Mouse (Mus musculus): Measurements from ENCODE around the gene Bmpr1b. TPM values are rescaled to one million over a fixed set of nuclear protein-coding genes. Genes with fewer than 3 reads are reported as not detected.
A peak's percentile ranks its signal among the peaks of the same experiment; 100 is the strongest.

Bmpr1b gene
- polyA plus RNA-seq, 1 experiment from 2014 or later, result 4.1 TPM

- Histone ChIP-seq H3K4me2 (peak overlapping the region; percentile 54), H3K27me3 (no peaks in the 10 kb centered on the region), H3K4me1 (replicated peaks) (peaks cover 33% of the 10 kb centered on the region), H3K36me3 (no peaks in the 10 kb centered on the region), H3K27ac (replicated peaks) (peak overlapping the region; percentile 72), H3K9ac (peak overlapping the region; percentile 14; the same call in 1 of the 2 replicates), H3K9me3 (no peaks in the 10 kb centered on the region), H3K4me3 (peak overlapping the region; percentile 25)
- ATAC-seq (ENCODE audit: low FRiP score, low read depth), result peak; percentile 70
- 6% methylated on average over 10 of the region's 10 CpGs for WGBS
Measured at GRCm38 (mm10) chr3:141931372-141932092, 237.7 kb downstream of the Bmpr1b start.

- H3K36me3 ChIP-seq, result no peaks in the 10 kb centered on the region
Measured at GRCm38 (mm10) chr3:141923442-141923841, 245.8 kb downstream of the Bmpr1b start.

GRCm38 (mm10) chr3:141921161-141921560 lies 248.1 kb downstream of the Bmpr1b start:
- H3K27ac ChIP-seq (replicated peaks), result no peak overlapping the region
- no peak for ATAC-seq (ENCODE audit: low FRiP score, low read depth)
- H3K4me2 ChIP-seq, result no peak overlapping the region
- H3K9me3 ChIP-seq, result no peaks in the 10 kb centered on the region
- no peaks in the 10 kb centered on the region for H3K27me3 ChIP-seq
- H3K4me3 ChIP-seq, result no peak overlapping the region
- H3K9ac ChIP-seq, result no peak overlapping the region
- no peaks in the 10 kb centered on the region for H3K36me3 ChIP-seq
- H3K4me1 ChIP-seq (replicated peaks), result no peaks in the 10 kb centered on the region
- WGBS, result 41% methylated on average over 4 of the region's 4 CpGs

More at GRCm38 (mm10) chr3:141923442-141923841, 245.8 kb downstream of the Bmpr1b start:
- WGBS, result 22% methylated on average over 1 of the region's 1 CpGs
- H3K4me3 ChIP-seq, result no peak overlapping the region
- no peak for ATAC-seq (ENCODE audit: low FRiP score, low read depth)
- no peak overlapping the region for H3K27ac ChIP-seq (replicated peaks)
- no peaks in the 10 kb centered on the region for H3K27me3 ChIP-seq
- no peak overlapping the region for H3K4me2 ChIP-seq
- H3K4me1 ChIP-seq (replicated peaks), result no peaks in the 10 kb centered on the region
- no peak overlapping the region for H3K9ac ChIP-seq
- no peaks in the 10 kb centered on the region for H3K9me3 ChIP-seq

- Histone ChIP-seq H3K4me2 (no peak overlapping the region), H3K36me3 (no peaks in the 10 kb centered on the region), H3K27ac (replicated peaks) (no peak overlapping the region), H3K4me1 (replicated peaks) (no peaks in the 10 kb centered on the region), H3K27me3 (no peaks in the 10 kb centered on the region), H3K9me3 (no peaks in the 10 kb centered on the region), H3K4me3 (no peak overlapping the region), H3K9ac (no peak overlapping the region)
- 39% methylated on average over 3 of the region's 3 CpGs for WGBS
- no peak for ATAC-seq (ENCODE audit: low FRiP score, low read depth)
Measured at GRCm38 (mm10) chr3:141919661-141920060, 249.6 kb downstream of the Bmpr1b start.

GRCm38 (mm10) chr3:141917166-141917565 lies 252.1 kb downstream of the Bmpr1b start:
- Histone ChIP-seq H3K4me3 (no peak overlapping the region), H3K4me2 (no peak overlapping the region), H3K9me3 (no peaks in the 10 kb centered on the region), H3K27ac (replicated peaks) (no peak overlapping the region), H3K4me1 (replicated peaks) (no peaks in the 10 kb centered on the region), H3K9ac (no peak overlapping the region), H3K36me3 (no peaks in the 10 kb centered on the region), H3K27me3 (no peaks in the 10 kb centered on the region)
- WGBS, result 85% methylated on average over 4 of the region's 4 CpGs
- ATAC-seq (ENCODE audit: low FRiP score, low read depth), result no peak

GRCm38 (mm10) chr3:141915995-141916394 lies 253.2 kb downstream of the Bmpr1b start:
- H3K4me2 ChIP-seq, result no peak overlapping the region
- no peak overlapping the region for H3K9ac ChIP-seq
- no peaks in the 10 kb centered on the region for H3K4me1 ChIP-seq (replicated peaks)
- H3K36me3 ChIP-seq, result no peaks in the 10 kb centered on the region
- no peak overlapping the region for H3K4me3 ChIP-seq
- ATAC-seq (ENCODE audit: low FRiP score, low read depth), result no peak
- no peak overlapping the region for H3K27ac ChIP-seq (replicated peaks)
- H3K9me3 ChIP-seq, result no peaks in the 10 kb centered on the region
- no peaks in the 10 kb centered on the region for H3K27me3 ChIP-seq
- WGBS, result 88% methylated on average over 3 of the region's 3 CpGs

- H3K36me3 ChIP-seq, result no peaks in the 10 kb centered on the region
- no peak overlapping the region for H3K4me3 ChIP-seq
- WGBS, result 81% methylated on average over 3 of the region's 3 CpGs
- no peak overlapping the region for H3K4me2 ChIP-seq
- H3K9ac ChIP-seq, result no peak overlapping the region
- no peaks in the 10 kb centered on the region for H3K27me3 ChIP-seq
- H3K27ac ChIP-seq (replicated peaks), result no peak overlapping the region
- H3K9me3 ChIP-seq, result no peaks in the 10 kb centered on the region
- no peak for ATAC-seq (ENCODE audit: low FRiP score, low read depth)
- H3K4me1 ChIP-seq (replicated peaks), result no peaks in the 10 kb centered on the region
Measured at GRCm38 (mm10) chr3:141914588-141914987, 254.6 kb downstream of the Bmpr1b start.

- H3K9me3 ChIP-seq, result no peaks in the 10 kb centered on the region
Measured at GRCm38 (mm10) chr3:141909136-141909535, 260.1 kb downstream of the Bmpr1b start.

GRCm38 (mm10) chr3:141905903-141906623 lies 263.2 kb downstream of the Bmpr1b start:
- ATAC-seq (ENCODE audit: low FRiP score, low read depth), result no peak
- WGBS, result 45% methylated on average over 6 of the region's 6 CpGs
- H3K4me1 ChIP-seq (replicated peaks), result no peaks in the 10 kb centered on the region

More at GRCm38 (mm10) chr3:141909136-141909535, 260.1 kb downstream of the Bmpr1b start:
- ATAC-seq (ENCODE audit: low FRiP score, low read depth), result no peak
- Histone ChIP-seq H3K36me3 (no peaks in the 10 kb centered on the region), H3K27me3 (no peaks in the 10 kb centered on the region), H3K9ac (no peak overlapping the region), H3K27ac (replicated peaks) (no peak overlapping the region), H3K4me1 (replicated peaks) (no peaks in the 10 kb centered on the region), H3K4me2 (no peak overlapping the region), H3K4me3 (no peak overlapping the region)
- WGBS, result 85% methylated on average over 2 of the region's 2 CpGs

GRCm38 (mm10) chr3:141900361-141900760 lies 268.9 kb downstream of the Bmpr1b start:
- ATAC-seq (ENCODE audit: low FRiP score, low read depth), result no peak
- H3K27ac ChIP-seq (replicated peaks), result no peak overlapping the region
- no peaks in the 10 kb centered on the region for H3K27me3 ChIP-seq
- H3K9me3 ChIP-seq, result no peaks in the 10 kb centered on the region
- H3K4me1 ChIP-seq (replicated peaks), result 0 out of 2 replicates have a peak, but pooled peaks cover 2% of the 10 kb centered on the region
- H3K9ac ChIP-seq, result no peak overlapping the region
- no peak overlapping the region for H3K4me3 ChIP-seq
- WGBS, result 90% methylated on average over 3 of the region's 3 CpGs
- H3K4me2 ChIP-seq, result no peak overlapping the region
- H3K36me3 ChIP-seq, result no peaks in the 10 kb centered on the region

More at GRCm38 (mm10) chr3:141905903-141906623, 263.2 kb downstream of the Bmpr1b start:
- Histone ChIP-seq H3K4me3 (no peak overlapping the region), H3K36me3 (no peaks in the 10 kb centered on the region), H3K9me3 (no peaks in the 10 kb centered on the region), H3K27ac (replicated peaks) (no peak overlapping the region), H3K27me3 (no peaks in the 10 kb centered on the region), H3K4me2 (no peak overlapping the region), H3K9ac (no peak overlapping the region)

- 88% methylated on average over 2 of the region's 2 CpGs for WGBS
- ATAC-seq (ENCODE audit: low FRiP score, low read depth), result no peak
Measured at GRCm38 (mm10) chr3:141899521-141899920, 269.7 kb downstream of the Bmpr1b start.

GRCm38 (mm10) chr3:141897698-141898097 lies 271.5 kb downstream of the Bmpr1b start:
- 94% methylated on average over 4 of the region's 4 CpGs for WGBS

More at GRCm38 (mm10) chr3:141899521-141899920, 269.7 kb downstream of the Bmpr1b start:
- Histone ChIP-seq H3K4me2 (no peak overlapping the region), H3K4me3 (no peak overlapping the region), H3K9me3 (no peaks in the 10 kb centered on the region), H3K27ac (replicated peaks) (no peak overlapping the region), H3K36me3 (no peaks in the 10 kb centered on the region), H3K27me3 (no peaks in the 10 kb centered on the region), H3K9ac (no peak overlapping the region), H3K4me1 (replicated peaks) (0 out of 2 replicates have a peak, but pooled peaks cover 2% of the 10 kb centered on the region)

More at GRCm38 (mm10) chr3:141897698-141898097, 271.5 kb downstream of the Bmpr1b start:
- no peaks in the 10 kb centered on the region for H3K9me3 ChIP-seq
- H3K27me3 ChIP-seq, result no peaks in the 10 kb centered on the region
- H3K4me1 ChIP-seq (replicated peaks), result 0 out of 2 replicates have a peak, but pooled peaks cover 2% of the 10 kb centered on the region
- no peak overlapping the region for H3K4me2 ChIP-seq
- no peak overlapping the region for H3K4me3 ChIP-seq
- no peaks in the 10 kb centered on the region for H3K36me3 ChIP-seq
- no peak overlapping the region for H3K27ac ChIP-seq (replicated peaks)
- no peak for ATAC-seq (ENCODE audit: low FRiP score, low read depth)
- H3K9ac ChIP-seq, result no peak overlapping the region
